Mouse (Mus musculus): ENCODE measurements around the gene Ndufb10. TPM values are rescaled to one million over a fixed set of nuclear protein-coding genes. Genes with fewer than 3 reads are reported as not detected.

The Ndufb10 gene
- total RNA-seq, 2 experiments from 2014 or later, result 939 to 954 TPM

DNA sequence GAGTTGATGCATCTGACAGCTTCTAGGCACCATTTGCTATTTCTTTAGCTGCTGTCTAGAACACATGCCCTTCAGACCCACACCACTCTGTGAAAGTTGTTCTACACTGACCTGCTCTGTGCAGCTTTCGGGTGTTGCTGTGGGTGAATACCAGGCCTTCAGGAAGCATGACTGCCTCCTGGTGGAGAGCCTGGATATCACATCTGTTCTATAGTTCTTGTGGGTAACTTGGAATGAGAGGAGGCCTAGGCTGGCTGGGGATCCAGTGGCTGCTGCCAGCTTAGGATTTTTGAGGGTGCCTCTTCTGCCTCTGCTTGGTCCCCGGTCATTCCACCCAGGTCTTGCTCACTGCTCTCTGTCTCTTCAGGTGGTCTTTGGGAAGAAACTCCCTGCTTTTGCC, 48.1 kb downstream of the Ndufb10 start:
- DNase-seq, result peak; percentile 74 to 85
- intact Hi-C loops (cut with DNase I), result no loop called here

DNA sequence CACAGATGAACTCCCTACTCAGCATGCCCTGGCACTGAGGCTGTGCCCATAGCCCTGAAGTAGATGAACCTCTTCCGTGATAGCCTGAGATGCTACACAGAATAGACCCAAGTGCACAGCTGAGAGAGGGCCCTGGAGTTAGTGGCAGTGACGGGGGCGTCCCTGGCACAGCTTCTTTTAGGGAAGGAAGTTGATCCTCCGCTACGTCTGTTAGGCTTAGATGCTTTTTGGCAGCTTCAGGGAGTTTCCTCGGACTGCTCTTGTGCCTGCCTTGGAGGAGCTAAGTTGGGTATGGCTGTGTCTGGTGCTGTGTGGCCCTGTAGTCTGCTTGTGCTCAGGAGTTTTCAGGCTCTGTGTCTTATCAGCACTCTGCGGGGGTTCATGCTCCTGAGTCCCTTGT, 50.0 kb downstream of the Ndufb10 start:
- intact Hi-C loops (cut with DNase I), result no loop called here
- no peak for DNase-seq

DNA sequence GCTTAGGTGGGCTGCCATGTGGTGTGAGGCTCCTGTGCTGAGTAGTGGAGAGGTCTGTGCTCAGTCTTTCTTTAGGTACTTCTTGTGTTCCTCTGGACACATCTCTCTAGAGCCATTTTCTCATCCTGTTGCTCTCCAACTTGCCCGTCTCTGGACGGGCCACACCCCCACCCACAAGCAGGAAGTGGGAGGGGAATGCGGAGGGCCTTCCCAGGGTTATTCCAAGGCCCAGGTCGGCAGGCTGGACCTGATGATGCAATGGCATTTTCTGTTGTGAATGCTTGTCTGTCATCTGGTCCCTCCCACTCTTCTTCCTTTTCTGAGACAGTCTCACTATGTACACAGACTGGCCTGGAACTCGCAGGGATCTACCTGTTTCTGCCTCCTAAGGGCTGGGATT, 52.1 kb downstream of the Ndufb10 start:
- intact Hi-C loops (cut with DNase I), result no loop called here
- peak in 1 of 2 experiments; percentile 56 for DNase-seq

Other genes with a start within 250 kb of the Ndufb10 start
- gene Mlst8, start 245.4 kb downstream of the Ndufb10 start, total RNA-seq (2021), result 10 to 100 TPM in 1 of 2 experiments, 1 to 10 TPM in 1; 10.0 to 10.8 TPM
- under 1 TPM; 0.10 to 0.43 TPM for gene Caskin1, start 235.9 kb downstream of the Ndufb10 start, total RNA-seq (2021)
- gene Traf7, start 196.5 kb downstream of the Ndufb10 start, total RNA-seq (2021), result 10 to 100 TPM; 57.2 to 65.5 TPM
- gene Rab26, start 190.3 kb downstream of the Ndufb10 start, total RNA-seq (2021), result under 1 TPM; 0.19 to 0.34 TPM
- gene Pkd1, start 174.6 kb downstream of the Ndufb10 start, total RNA-seq (2021), result 10 to 100 TPM; 58.0 to 63.2 TPM
- 10 to 100 TPM; 76.7 to 88.2 TPM for gene Tsc2, start 91.8 kb downstream of the Ndufb10 start, total RNA-seq (2021)
- gene Nthl1, start 91.8 kb downstream of the Ndufb10 start, total RNA-seq (2021), result 1 to 10 TPM; 2.1 to 4.1 TPM
- gene Slc9a3r2, start 74.2 kb downstream of the Ndufb10 start, total RNA-seq (2021), result 100 to 1,000 TPM; 134 TPM
- not detected for gene Npw, start 66.0 kb downstream of the Ndufb10 start, total RNA-seq (2021)
- gene Zfp598, start 54.8 kb downstream of the Ndufb10 start, total RNA-seq (2021), result 10 to 100 TPM; 20.2 to 21.6 TPM
- under 1 TPM in 1 of 2 experiments, not detected in 1; 0.12 TPM for gene Syngr3, start 34.5 kb downstream of the Ndufb10 start, total RNA-seq (2021)
- gene Gfer, start 28.3 kb downstream of the Ndufb10 start, total RNA-seq (2021), result 10 to 100 TPM; 15.9 to 16.2 TPM
- gene Noxo1, start 28.2 kb downstream of the Ndufb10 start, total RNA-seq (2021), result 1 to 10 TPM in 1 of 2 experiments, under 1 TPM in 1; 0.96 to 1.0 TPM
- 10 to 100 TPM; 16.8 to 19.5 TPM for gene Tbl3, start 16.8 kb downstream of the Ndufb10 start, total RNA-seq (2021)
- gene Rnf151, start 6.4 kb downstream of the Ndufb10 start, total RNA-seq (2021), result not detected
- 100 to 1,000 TPM; 673 to 751 TPM for gene Rps2, start 6.4 kb downstream of the Ndufb10 start, total RNA-seq (2021)
- 100 to 1,000 TPM; 186 to 197 TPM for gene Rpl3l, start 3.3 kb upstream of the Ndufb10 start, total RNA-seq (2021)
- gene Msrb1, start 12.2 kb upstream of the Ndufb10 start, total RNA-seq (2021), result 100 to 1,000 TPM; 214 TPM
- under 1 TPM in 1 of 2 experiments, not detected in 1; 0.29 TPM for gene Hs3st6, start 28.5 kb upstream of the Ndufb10 start, total RNA-seq (2021)
- gene Meiob, start 79.8 kb upstream of the Ndufb10 start, total RNA-seq (2021), result not detected
- 100 to 1,000 TPM; 109 to 122 TPM for gene Hagh, start 115.7 kb upstream of the Ndufb10 start, total RNA-seq (2021)
- gene Fahd1, start 125.9 kb upstream of the Ndufb10 start, total RNA-seq (2021), result 10 to 100 TPM; 70.8 to 78.1 TPM
- gene Igfals, start 141.5 kb upstream of the Ndufb10 start, total RNA-seq (2021), result 1 to 10 TPM; 8.3 to 8.4 TPM
- 10 to 100 TPM; 19.9 to 21.8 TPM for gene Nubp2, start 161.9 kb upstream of the Ndufb10 start, total RNA-seq (2021)
- gene Spsb3, start 162.2 kb upstream of the Ndufb10 start, total RNA-seq (2021), result 10 to 100 TPM; 32.4 to 39.3 TPM
- 10 to 100 TPM; 17.5 to 17.9 TPM for gene Eme2, start 170.6 kb upstream of the Ndufb10 start, total RNA-seq (2021)
- 100 to 1,000 TPM; 108 to 115 TPM for gene Mrps34, start 170.6 kb upstream of the Ndufb10 start, total RNA-seq (2021)
- 10 to 100 TPM; 41.5 to 43.7 TPM for gene Nme3, start 172.0 kb upstream of the Ndufb10 start, total RNA-seq (2021)
- gene Mapk8ip3, start 212.5 kb upstream of the Ndufb10 start, total RNA-seq (2021), result 10 to 100 TPM; 66.2 to 70.4 TPM
- 10 to 100 TPM in 1 of 2 experiments, 1 to 10 TPM in 1; 7.5 to 11.1 TPM for gene Jpt2, start 236.2 kb upstream of the Ndufb10 start, total RNA-seq (2021)